Mouse (Mus musculus) intestine, embryonic 14.5 days (tissue): Measurements from ENCODE around the gene Btbd2. TPM values are rescaled to one million over a fixed set of nuclear protein-coding genes. Genes with fewer than 3 reads are reported as not detected.

Experiments used
- ATAC-seq: fragments of 200-750 bp; cut with Nextera tagmentation; replicated peaks from 2 replicates; pipeline ENCODE4 v1.8.0; 2017; ENCODE audit warnings: low read depth, moderate number of reproducible peaks, moderate TSS enrichment, moderate library complexity; ENCODE audit not compliant: low FRiP score, low TSS enrichment
- DNase-seq: peaks from one replicate; pipeline ENCODE4 v3.0.0-alpha.2; 2018; ENCODE audit warnings: low spot score
- H3K27ac ChIP-seq: fragments of 300-500 bp; sonication (generic); 2 replicates; pipeline ENCODE4 v1.5.1; 2014; ENCODE audit warnings: low read depth, mild to moderate bottlenecking, control low read depth
- H3K27me3 ChIP-seq: fragments of 300-500 bp; sonication (generic); replicated peaks from 2 replicates; pipeline ENCODE4 v1.6.1; 2014; ENCODE audit warnings: low read length, control low read depth; ENCODE audit not compliant: control insufficient read depth, insufficient read depth
- H3K36me3 ChIP-seq: fragments of 300-500 bp; sonication (generic); 2 replicates; pipeline ENCODE4 v1.6.1; 2014; ENCODE audit warnings: low read length, control low read depth; ENCODE audit not compliant: control insufficient read depth, insufficient read depth
- H3K4me1 ChIP-seq: fragments of 300-500 bp; sonication (generic); replicated peaks from 2 replicates; pipeline ENCODE4 v1.6.1; 2014; ENCODE audit warnings: low read length, control low read depth, mixed read lengths; ENCODE audit not compliant: control insufficient read depth, insufficient read depth
- H3K4me2 ChIP-seq: fragments of 300-500 bp; sonication (generic); 2 replicates; pipeline ENCODE4 v1.6.1; 2014; ENCODE audit warnings: low read length
- H3K4me3 ChIP-seq: fragments of 300-500 bp; sonication (generic); 2 replicates; pipeline ENCODE4 v1.5.1; 2014; ENCODE audit warnings: low read depth, low read length, control low read depth, mixed read lengths
- H3K9ac ChIP-seq: fragments of 300-500 bp; sonication (generic); 2 replicates; pipeline ENCODE4 v1.6.1; 2014; ENCODE audit warnings: mild to moderate bottlenecking, low read length
- H3K9me3 ChIP-seq: fragments of 300-500 bp; sonication (generic); 2 replicates; pipeline ENCODE4 v1.6.1; 2016; ENCODE audit warnings: low read length, control low read depth; ENCODE audit not compliant: control insufficient read depth
- WGBS: fragments of 180-500 bp; shearing (Covaris S2); extraction: QIAGEN DNeasy Blood & Tissue Kit; methylation state at CpG from one replicate; pipeline ENCODE4 v1.1.7; 2014; 5-methylcytosine and 5-hydroxymethylcytosine counted together
- polyA plus RNA-seq: library from polyadenylated mRNA; unstranded; fragments of >200 nt; fragmentation: Nextera tagmentation; extraction: Ambion mirVana; gene quantifications from 2 replicates; pipeline ENCODE4 v1.2.1, GENCODE M21; 2014

The Btbd2 gene
- polyA plus RNA-seq, 1 experiment from 2014 or later: 73.1 TPM

DNA sequence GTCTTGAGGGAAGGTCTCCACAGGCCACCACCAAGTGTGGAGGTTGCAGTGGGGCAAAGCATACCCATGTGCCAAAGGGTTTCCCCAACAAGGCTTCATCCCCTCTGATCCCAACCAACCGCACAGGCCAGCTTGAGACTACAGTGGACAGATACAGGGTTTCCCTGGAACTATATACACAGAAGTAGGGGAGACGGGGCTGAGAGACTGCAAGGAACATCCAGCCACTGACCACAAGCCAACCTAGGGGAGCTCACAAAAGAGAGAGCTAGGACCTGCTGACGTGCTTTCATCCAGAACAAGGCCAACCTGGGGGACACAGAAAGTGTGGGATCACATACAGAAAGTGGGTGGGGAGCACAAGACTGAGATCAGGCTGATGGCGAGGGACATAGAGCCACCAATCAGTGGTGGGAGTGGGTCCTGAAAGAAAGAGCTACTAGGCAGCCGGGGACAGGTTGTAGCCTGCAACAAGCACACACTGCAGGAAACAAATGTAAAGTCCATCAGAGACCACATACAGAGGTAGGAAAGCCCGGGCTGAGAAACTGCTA is 18.1 kb upstream of the Btbd2 start:
- Histone ChIP-seq H3K36me3 (peaks cover 32% of the 10 kb centered on the region), H3K4me3 (peak overlapping the region; percentile 73), H3K27ac (peak overlapping the region; percentile 52), H3K4me2 (peak overlapping the region; percentile 89), H3K9ac (peak overlapping the region; percentile 91), H3K4me1 (peaks cover 43% of the 10 kb centered on the region), H3K9me3 (no peaks in the 10 kb centered on the region), H3K27me3 (no peaks in the 10 kb centered on the region)
- peak; percentile 67 for DNase-seq
- WGBS: 12% methylated on average over 6 of the region's 6 CpGs
- no peak for ATAC-seq

DNA sequence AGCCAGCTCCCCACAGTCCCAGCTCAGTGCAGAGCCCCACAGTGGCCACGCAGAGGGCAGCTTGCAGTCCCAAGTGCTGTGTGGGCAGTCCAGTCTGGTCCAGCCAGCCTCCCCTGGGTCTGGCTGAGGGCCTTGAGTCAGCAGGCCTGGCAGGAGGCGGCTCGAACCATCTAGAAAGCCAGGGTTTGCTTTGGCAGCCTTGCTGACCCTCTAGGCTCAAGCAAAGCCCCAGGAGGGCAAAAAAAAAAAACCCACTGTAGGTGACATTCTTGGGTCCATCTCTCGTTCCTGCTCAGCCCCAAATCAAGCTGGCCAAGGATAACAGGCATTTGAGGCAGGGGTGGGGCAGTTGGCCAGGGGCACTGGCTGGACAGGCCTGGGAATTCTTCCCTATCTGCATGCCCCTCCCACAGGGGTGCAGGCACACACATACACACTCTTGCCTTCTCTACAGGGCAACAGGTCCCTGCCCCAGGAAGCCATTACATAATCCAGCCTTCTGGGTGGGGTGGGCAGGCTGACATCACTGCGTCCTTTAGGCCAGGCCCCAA is 17.4 kb upstream of the Btbd2 start:
- Histone ChIP-seq H3K27me3 (no peaks in the 10 kb centered on the region), H3K9me3 (no peaks in the 10 kb centered on the region), H3K4me3 (peak overlapping the region; percentile 73), H3K36me3 (peaks cover 39% of the 10 kb centered on the region), H3K4me2 (peak overlapping the region; percentile 89), H3K4me1 (peaks cover 43% of the 10 kb centered on the region), H3K9ac (peak overlapping the region; percentile 91; the same call in 1 of the 2 replicates), H3K27ac (no peak overlapping the region)
- no peak for DNase-seq
- ATAC-seq: no peak
- 54% methylated on average over 5 of the region's 5 CpGs for WGBS

DNA sequence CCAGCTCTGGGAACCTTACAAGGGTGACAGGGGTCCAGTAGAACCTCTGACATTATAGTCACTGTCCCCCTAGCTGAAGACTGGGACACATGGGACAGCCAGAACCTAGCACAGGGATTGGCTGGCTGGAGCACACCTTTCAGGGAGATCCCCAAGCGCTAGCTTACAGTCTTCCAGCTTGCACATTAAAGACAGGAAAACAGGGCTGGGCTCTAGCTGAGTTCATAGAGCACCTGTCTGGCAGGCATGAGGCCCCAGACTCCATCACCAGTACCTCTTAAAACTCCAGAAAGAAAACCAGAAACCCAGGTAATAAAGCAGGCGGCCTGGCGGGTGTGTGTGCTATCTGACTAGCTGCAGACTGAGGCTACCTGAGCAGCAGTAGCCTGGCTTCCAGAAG is 16.8 kb upstream of the Btbd2 start:
- Histone ChIP-seq H3K4me3 (no peak overlapping the region), H3K27me3 (no peaks in the 10 kb centered on the region), H3K4me1 (peaks cover 39% of the 10 kb centered on the region), H3K9ac (no peak overlapping the region), H3K4me2 (peak overlapping the region; percentile 89; the same call in 1 of the 2 replicates), H3K36me3 (peaks cover 44% of the 10 kb centered on the region), H3K9me3 (no peaks in the 10 kb centered on the region), H3K27ac (no peak overlapping the region)
- DNase-seq (no peak), ATAC-seq (no peak)
- 76% methylated on average over 3 of the region's 3 CpGs for WGBS

DNA sequence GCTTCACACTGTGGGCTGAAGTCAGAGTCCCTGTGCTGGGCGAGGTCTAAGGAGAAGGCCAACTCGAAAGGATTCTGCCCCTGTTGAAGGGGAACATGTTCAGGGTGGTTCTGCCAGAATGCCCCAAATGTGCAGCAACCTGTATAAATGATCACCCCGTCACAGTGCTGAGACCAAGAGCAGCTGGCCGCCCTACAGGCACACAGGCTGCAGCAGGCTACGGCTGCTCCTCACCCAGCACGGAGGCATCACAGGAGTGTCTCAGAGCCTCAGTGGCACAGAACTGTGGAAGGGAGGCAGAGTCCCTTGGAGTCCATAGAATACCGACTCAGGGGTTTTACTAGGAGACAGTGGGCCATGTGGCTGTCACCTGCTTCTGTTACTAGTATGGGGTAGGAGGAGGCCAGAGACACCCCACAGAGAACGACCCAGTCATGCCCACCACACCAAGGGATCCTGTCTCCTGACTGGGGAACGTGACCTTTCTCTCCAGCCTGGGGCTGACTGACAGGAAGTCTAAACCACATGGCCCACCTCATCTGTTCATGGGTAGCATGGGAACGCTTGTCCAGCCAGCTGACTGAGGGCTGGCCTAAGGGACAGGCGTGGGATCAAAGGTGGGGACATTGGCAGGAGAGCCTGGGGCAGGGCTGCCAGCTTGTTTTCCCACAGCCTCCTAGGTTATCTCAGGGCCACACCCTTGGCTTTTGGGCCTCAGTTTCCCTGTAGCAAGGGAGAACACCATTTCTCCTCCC is 15.2 kb upstream of the Btbd2 start:
- Histone ChIP-seq H3K36me3 (peaks cover 60% of the 10 kb centered on the region), H3K9me3 (no peaks in the 10 kb centered on the region), H3K27ac (no peak overlapping the region), H3K4me2 (no peak overlapping the region), H3K4me3 (no peak overlapping the region), H3K4me1 (peaks cover 23% of the 10 kb centered on the region), H3K27me3 (no peaks in the 10 kb centered on the region), H3K9ac (0 out of 2 replicates have a peak overlapping the region, but pooled peaks have one; percentile 13)
- 85% methylated on average over 11 of the region's 11 CpGs for WGBS
- no peak for ATAC-seq
- no peak for DNase-seq

DNA sequence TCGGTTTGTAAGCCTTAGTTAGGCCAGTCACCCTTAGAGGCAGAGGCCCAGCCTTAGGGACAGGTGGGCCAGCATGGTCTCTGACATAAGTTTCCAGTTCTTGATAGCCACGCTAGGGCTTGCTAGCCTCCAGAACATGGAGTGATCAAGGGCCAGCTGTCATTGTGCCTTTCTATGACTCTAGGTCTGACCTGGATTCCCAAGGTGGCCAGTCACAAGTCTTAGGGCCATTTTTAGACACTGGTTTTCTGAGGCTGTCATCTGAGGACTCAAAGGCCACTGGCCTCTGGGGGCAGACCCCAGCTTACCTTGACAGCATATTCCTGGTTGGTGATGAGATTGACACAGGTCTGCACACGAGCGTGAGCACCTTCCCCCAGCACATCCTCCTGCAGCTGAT is 14.4 kb upstream of the Btbd2 start:
- H3K9me3 ChIP-seq: no peaks in the 10 kb centered on the region
- no peak for DNase-seq
- peaks cover 69% of the 10 kb centered on the region for H3K36me3 ChIP-seq
- H3K9ac ChIP-seq: no peak overlapping the region
- WGBS: 94% methylated on average over 4 of the region's 4 CpGs
- no peak overlapping the region for H3K4me3 ChIP-seq
- H3K4me2 ChIP-seq: no peak overlapping the region
- H3K4me1 ChIP-seq: peaks cover 21% of the 10 kb centered on the region
- no peaks in the 10 kb centered on the region for H3K27me3 ChIP-seq
- ATAC-seq: no peak
- H3K27ac ChIP-seq: no peak overlapping the region

DNA sequence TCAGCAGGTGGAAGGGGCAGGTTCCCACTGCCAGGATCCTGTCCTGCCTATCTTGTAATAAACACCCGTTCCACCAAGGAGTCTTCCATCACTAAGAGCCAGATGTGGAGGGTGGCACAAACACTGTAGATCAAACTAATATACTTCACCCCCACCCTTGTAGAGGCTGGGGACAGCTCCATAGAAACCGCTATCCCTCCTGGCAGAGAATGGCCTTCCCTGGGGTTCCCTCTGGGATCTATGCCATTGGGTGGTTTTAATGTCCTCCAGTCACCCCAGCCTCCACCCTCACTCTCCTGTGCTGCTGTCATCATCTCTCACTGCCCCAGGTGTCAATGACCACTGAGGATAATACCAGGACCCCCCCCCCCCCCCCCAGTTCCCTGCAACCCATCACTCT is 13.7 kb upstream of the Btbd2 start:
- ATAC-seq: no peak
- WGBS: 90% methylated on average over 2 of the region's 2 CpGs
- Histone ChIP-seq H3K9ac (no peak overlapping the region), H3K9me3 (no peaks in the 10 kb centered on the region), H3K27ac (no peak overlapping the region), H3K4me3 (no peak overlapping the region), H3K36me3 (peaks cover 72% of the 10 kb centered on the region), H3K4me1 (peaks cover 21% of the 10 kb centered on the region), H3K4me2 (no peak overlapping the region), H3K27me3 (no peaks in the 10 kb centered on the region)
- DNase-seq: no peak

DNA sequence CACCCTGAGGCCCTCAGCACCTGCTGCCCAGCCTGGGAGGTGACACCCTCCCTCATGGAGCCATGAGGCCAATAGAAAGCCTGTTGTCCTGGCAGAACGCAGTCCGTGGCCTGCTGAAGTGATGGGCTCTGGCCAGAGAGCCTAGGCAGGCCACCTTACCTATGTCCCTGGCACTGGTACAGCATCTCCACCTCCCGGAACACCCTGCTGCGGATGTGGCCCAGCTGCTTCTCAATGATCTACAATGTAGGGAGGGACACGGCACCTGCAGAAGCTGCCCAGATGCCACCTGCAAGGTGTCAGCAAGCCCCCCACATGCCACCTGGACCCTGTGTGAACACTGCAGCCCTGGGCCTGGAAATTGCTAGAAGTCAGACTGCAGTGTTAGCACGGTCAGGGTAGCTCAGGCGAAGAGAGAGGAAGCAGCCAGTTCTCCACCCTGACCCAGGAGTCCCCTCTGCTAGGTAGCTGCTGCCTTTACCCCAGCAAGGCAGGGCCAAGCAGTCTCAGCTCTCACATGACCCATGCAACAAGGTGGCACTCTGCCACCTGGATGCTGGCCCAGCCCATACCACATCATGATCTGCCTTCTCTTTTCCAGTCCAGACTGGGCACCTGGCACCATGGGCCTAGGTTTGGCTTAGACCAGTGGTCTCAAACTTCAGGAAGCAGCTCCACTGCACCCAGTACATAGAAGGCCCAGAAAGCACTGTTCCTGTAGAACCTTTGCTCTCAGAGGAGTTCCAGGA is 13.0 kb upstream of the Btbd2 start:
- WGBS: 95% methylated on average over 7 of the region's 7 CpGs
- no peak for DNase-seq
- H3K9me3 ChIP-seq: no peaks in the 10 kb centered on the region
- H3K9ac ChIP-seq: no peak overlapping the region
- no peak overlapping the region for H3K4me3 ChIP-seq
- no peaks in the 10 kb centered on the region for H3K27me3 ChIP-seq
- peaks cover 72% of the 10 kb centered on the region for H3K36me3 ChIP-seq
- no peak overlapping the region for H3K4me2 ChIP-seq
- peaks cover 24% of the 10 kb centered on the region for H3K4me1 ChIP-seq
- ATAC-seq: no peak
- H3K27ac ChIP-seq: no peak overlapping the region

DNA sequence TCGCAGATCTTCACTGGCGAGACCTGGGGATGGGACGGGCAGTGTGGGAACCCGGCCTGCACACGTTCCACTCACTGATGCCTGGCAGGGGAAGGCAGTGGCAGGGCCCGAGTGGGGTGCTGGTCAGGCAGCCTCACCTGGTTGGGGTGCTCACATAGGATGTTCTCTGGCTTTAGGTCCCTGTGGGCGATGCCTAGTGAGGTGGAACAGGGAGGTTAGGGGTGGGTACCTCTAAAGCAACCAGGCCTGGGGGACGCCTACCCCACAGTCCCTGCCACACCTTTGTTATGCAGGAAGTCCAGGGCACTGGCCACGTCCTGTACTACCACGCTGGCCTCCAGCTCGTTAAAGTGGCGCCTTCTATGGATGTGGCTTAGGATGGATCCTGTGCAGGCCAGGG is 12.1 kb upstream of the Btbd2 start:
- Histone ChIP-seq H3K9me3 (no peaks in the 10 kb centered on the region), H3K4me3 (no peak overlapping the region), H3K27me3 (no peaks in the 10 kb centered on the region), H3K4me1 (peaks cover 23% of the 10 kb centered on the region), H3K4me2 (no peak overlapping the region), H3K36me3 (peaks cover 72% of the 10 kb centered on the region), H3K27ac (no peak overlapping the region), H3K9ac (no peak overlapping the region)
- ATAC-seq (no peak), DNase-seq (no peak)
- WGBS: 87% methylated on average over 12 of the region's 12 CpGs
